In genomic region chr15:78845867-78846266, GRCm38 (mm10) we compare ENCODE assay signal across 9 mouse cellular contexts. TPM values are rescaled to one million over a fixed set of nuclear protein-coding genes. Genes with fewer than 3 reads are reported as not detected.
A peak's percentile ranks its signal among the peaks of the same experiment; 100 is the strongest.
DNase-seq lines count a peak whose midpoint lies in the region; ATAC-seq and TF ChIP-seq lines count a peak whose summit lies in the region.
"Had no signal": no experiment of that assay in that cellular context is flagged by ENCODE, and none has a peak within 500 bp of the region (broad histone marks: within the 10 kb centered on the region; RNA-seq: fewer than 3 reads in every experiment).

No protein-coding gene starts in this region.

- ATAC-seq in heart, postnatal 0 days (ENCODE audit: insufficient read depth, low read depth), result no peak
- ATAC-seq in liver, postnatal 0 days, result no peak
- no peak for ATAC-seq in megakaryocyte, adult 5-6 weeks (ENCODE audit: poor library complexity, severe bottlenecking)
- no peak for ATAC-seq in forebrain, embryonic 13.5 days

- H3K4me2 ChIP-seq in heart, postnatal 0 days (ENCODE audit: low read depth, low read length), result peak overlapping the region; percentile 81
- H3K4me2 ChIP-seq in liver, postnatal 0 days (ENCODE audit: low read depth, low read length), result peak overlapping the region; percentile 75
- H3K4me2 ChIP-seq in forebrain, embryonic 13.5 days, result no peak overlapping the region

- DNase-seq in heart, adult 2 months, result peak; percentile 41 to 45
- DNase-seq in heart, adult 8-10 months (ENCODE audit: low spot score), result no peak
- no peak for DNase-seq in heart, postnatal 0 days (ENCODE audit: low spot score)
- no peak for DNase-seq in liver, postnatal 0 days
- DNase-seq in thymus, postnatal 0 days (ENCODE audit: low spot score), result no peak

- no peaks in the 10 kb centered on the region for H3K27me3 ChIP-seq in heart, adult 2 months (ENCODE audit: control insufficient read depth, insufficient read depth, low read length)
- 0 out of 2 replicates have a peak, but pooled peaks cover 5% of the 10 kb centered on the region for H3K27me3 ChIP-seq in ES-Bruce4 (ENCODE audit: control insufficient read depth, insufficient read depth, low read length, poor library complexity, severe bottlenecking)
- H3K27me3 ChIP-seq in heart, postnatal 0 days (ENCODE audit: control insufficient read depth, insufficient read depth, low read length), result no peaks in the 10 kb centered on the region
- H3K27me3 ChIP-seq in liver, postnatal 0 days (ENCODE audit: insufficient read depth, low read length), result peaks cover 18% of the 10 kb centered on the region
- peaks cover 61% of the 10 kb centered on the region for H3K27me3 ChIP-seq in forebrain, embryonic 13.5 days

- H3K36me3 ChIP-seq in heart, adult 2 months (ENCODE audit: control insufficient read depth, insufficient read depth, low read length), result peaks cover 20% of the 10 kb centered on the region
- no peaks in the 10 kb centered on the region for H3K36me3 ChIP-seq in ES-Bruce4 (ENCODE audit: control insufficient read depth, insufficient read depth, low read length, poor library complexity, severe bottlenecking)
- H3K36me3 ChIP-seq in heart, postnatal 0 days (replicated peaks; ENCODE audit: control insufficient read depth, insufficient read depth, low read length), result peaks cover 28% of the 10 kb centered on the region
- peaks cover 16% of the 10 kb centered on the region for H3K36me3 ChIP-seq in liver, postnatal 0 days (replicated peaks; ENCODE audit: insufficient read depth, low read length)
- H3K36me3 ChIP-seq in forebrain, embryonic 13.5 days (ENCODE audit: poor library complexity, severe bottlenecking), result no peaks in the 10 kb centered on the region

- H3K79me2 ChIP-seq in heart, adult 2 months (replicated peaks; ENCODE audit: control insufficient read depth, insufficient read depth, low read length), result peaks cover 13% of the 10 kb centered on the region

- TF ChIP-seq CTCF in heart, adult 2 months (IDR thresholded peaks at IDR 0.05), result no peak
- TF ChIP-seq CTCF in ES-Bruce4 (IDR thresholded peaks at IDR 0.05; ENCODE audit: low read depth, low read length), result no peak
- no peak for TF ChIP-seq CTCF in heart, postnatal 0 days (IDR thresholded peaks at IDR 0.05; ENCODE audit: low read depth)
- TF ChIP-seq CTCF in liver, postnatal 0 days (IDR thresholded peaks at IDR 0.05; ENCODE audit: low read depth), result no peak

- no peaks in the 10 kb centered on the region for H3K9me3 ChIP-seq in ES-Bruce4 (replicated peaks; ENCODE audit: control insufficient read depth, insufficient read depth, low read length, poor library complexity, severe bottlenecking)
- H3K9me3 ChIP-seq in heart, postnatal 0 days (replicated peaks; ENCODE audit: control insufficient read depth, low read length), result no peaks in the 10 kb centered on the region
- H3K9me3 ChIP-seq in liver, postnatal 0 days (ENCODE audit: low read length), result no peaks in the 10 kb centered on the region
- H3K9me3 ChIP-seq in forebrain, embryonic 13.5 days (replicated peaks), result no peaks in the 10 kb centered on the region

- H3K27ac ChIP-seq in heart, adult 2 months, result peak overlapping the region; percentile 100
- H3K27ac ChIP-seq in ES-Bruce4 (ENCODE audit: insufficient read depth, low read length), result peak overlapping the region; percentile 36
- peak overlapping the region; percentile 33 for H3K27ac ChIP-seq in heart, postnatal 0 days (ENCODE audit: low read depth)
- peak overlapping the region; percentile 55; the same call in 1 of the 2 replicates for H3K27ac ChIP-seq in liver, postnatal 0 days (ENCODE audit: low read depth)
- H3K27ac ChIP-seq in forebrain, embryonic 13.5 days, result no peak overlapping the region

- peaks cover 27% of the 10 kb centered on the region for H3K4me1 ChIP-seq in heart, adult 2 months (ENCODE audit: control insufficient read depth, insufficient read depth, low read length)
- H3K4me1 ChIP-seq in ES-Bruce4 (ENCODE audit: control insufficient read depth, insufficient read depth, low read length), result peaks cover 8% of the 10 kb centered on the region
- peaks cover 13% of the 10 kb centered on the region; the same call in 1 of the 2 replicates for H3K4me1 ChIP-seq in heart, postnatal 0 days (ENCODE audit: control insufficient read depth, insufficient read depth)
- H3K4me1 ChIP-seq in liver, postnatal 0 days (ENCODE audit: insufficient read depth), result peaks cover 28% of the 10 kb centered on the region
- H3K4me1 ChIP-seq in forebrain, embryonic 13.5 days, result peaks cover 25% of the 10 kb centered on the region

- no peak for TF ChIP-seq EP300 in heart, adult 2 months (IDR thresholded peaks at IDR 0.05; ENCODE audit: insufficient read depth, low read depth, low read length)
- no peak for TF ChIP-seq EP300 in ES-Bruce4 (IDR thresholded peaks at IDR 0.05; ENCODE audit: insufficient read depth, low read depth, low read length)
- no peak for TF ChIP-seq EP300 in heart, postnatal 0 days (IDR thresholded peaks at IDR 0.05; ENCODE audit: low read depth)
- TF ChIP-seq EP300 in liver, postnatal 0 days (IDR thresholded peaks at IDR 0.05; ENCODE audit: low read depth), result no peak

- no peak for TF ChIP-seq POLR2A in heart, adult 2 months (IDR thresholded peaks at IDR 0.05; ENCODE audit: insufficient read depth, low read depth, low read length)
- TF ChIP-seq POLR2A in ES-Bruce4 (IDR thresholded peaks at IDR 0.05; ENCODE audit: insufficient read depth, low read length), result no peak

- H3K9ac ChIP-seq in heart, adult 2 months (ENCODE audit: low read depth, low read length), result peak overlapping the region; percentile 41
- H3K9ac ChIP-seq in ES-Bruce4 (ENCODE audit: low read depth, poor library complexity, severe bottlenecking), result peak overlapping the region; percentile 37
- H3K9ac ChIP-seq in heart, postnatal 0 days (replicated peaks; ENCODE audit: low read depth, low read length), result peak overlapping the region; percentile 34
- peak overlapping the region; percentile 51 for H3K9ac ChIP-seq in liver, postnatal 0 days (replicated peaks)
- no peak overlapping the region for H3K9ac ChIP-seq in forebrain, embryonic 13.5 days

- H3K4me3 ChIP-seq in heart, adult 2 months, result peak overlapping the region; percentile 57
- no peak overlapping the region for H3K4me3 ChIP-seq in ES-Bruce4 (ENCODE audit: low read depth, low read length)
- H3K4me3 ChIP-seq in heart, postnatal 0 days (ENCODE audit: low read depth, low read length), result peak overlapping the region; percentile 71; the same call in 1 of the 2 replicates
- H3K4me3 ChIP-seq in liver, postnatal 0 days (ENCODE audit: low read depth, low read length), result no peak overlapping the region
- H3K4me3 ChIP-seq in forebrain, embryonic 13.5 days, result no peak overlapping the region

- 40% methylated on average over 8 of the region's 8 CpGs for WGBS in heart, adult 2 months
- WGBS in heart, postnatal 0 days, result 64% methylated on average over 8 of the region's 8 CpGs
- 50% methylated on average over 8 of the region's 8 CpGs for WGBS in liver, postnatal 0 days (ENCODE audit: insufficient replicate concordance)
- WGBS in forebrain, embryonic 13.5 days, result 88% methylated on average over 8 of the region's 8 CpGs

- intact Hi-C loops in heart, adult 2 months (cut with DNase I), result no loop called here

RNA-seq across cellular contexts. Expression of gene Cdc42ep1, which starts 3.4 kb away (rescaled TPM):
- 10 to 100 TPM; 30.8 to 37.1 TPM for total RNA-seq in heart, adult 2 months (2021)
- 62.3 and 71.8 TPM in 2 replicates for polyA plus RNA-seq in heart, adult 2 months (2012; rRNA removed)
- 10 to 100 TPM; 30.5 to 40.3 (median 39.1) TPM for total RNA-seq in heart, adult 8-10 months (2022)
- 9.2 and 10.5 TPM in 2 replicates for polyA plus RNA-seq in ES-Bruce4 (2011; ENCODE audit: insufficient read depth, insufficient read length, low read depth, missing spikeins)
- 44.7 and 52.5 TPM in 2 replicates for total RNA-seq in heart, postnatal 0 days (2014; rRNA removed; ENCODE audit: low replicate concordance)
- polyA plus RNA-seq in heart, postnatal 0 days (2015; fragmentation: Nextera tagmentation; extraction: Ambion mirVana), result 27.1 and 27.4 TPM in 2 replicates
- 12.6 and 19.8 TPM in 2 replicates for polyA plus RNA-seq in liver, postnatal 0 days (2015; fragmentation: Nextera tagmentation; extraction: Ambion mirVana)
- total RNA-seq in megakaryocyte, adult 5-6 weeks (2015), result not detected in 2 replicates
- 0.26 TPM in 1 of 2 replicates, not detected in the other for total RNA-seq in megakaryocyte, adult 5-6 weeks (2017)
- 5.0 and 5.5 TPM in 2 replicates for polyA plus RNA-seq in forebrain, embryonic 13.5 days (2015; fragmentation: Nextera tagmentation; extraction: Ambion mirVana)
- polyA plus RNA-seq in thymus, postnatal 0 days (2015; fragmentation: Nextera tagmentation; extraction: Ambion mirVana), result 3.9 and 4.0 TPM in 2 replicates

RNA-seq across cellular contexts. Expression of gene Lgals2, which starts 9.5 kb away (rescaled TPM):
- total RNA-seq in heart, adult 2 months (2021), result not detected
- polyA plus RNA-seq in heart, adult 2 months (2012; rRNA removed), result 0.59 and 1.5 TPM in 2 replicates
- under 1 TPM in 1 of 4 experiments, not detected in 3; 0.65 TPM for total RNA-seq in heart, adult 8-10 months (2022)
- polyA plus RNA-seq in ES-Bruce4 (2011; ENCODE audit: insufficient read depth, insufficient read length, low read depth, missing spikeins), result 2.4 TPM in 1 of 2 replicates, not detected in the other
- total RNA-seq in heart, postnatal 0 days (2014; rRNA removed; ENCODE audit: low replicate concordance), result 4.6 TPM in 1 of 2 replicates, not detected in the other
- polyA plus RNA-seq in heart, postnatal 0 days (2015; fragmentation: Nextera tagmentation; extraction: Ambion mirVana), result 0.27 and 0.36 TPM in 2 replicates
- polyA plus RNA-seq in liver, postnatal 0 days (2015; fragmentation: Nextera tagmentation; extraction: Ambion mirVana), result 3.4 TPM in 2 replicates
- not detected in 2 replicates for total RNA-seq in megakaryocyte, adult 5-6 weeks (2015)
- 0.26 TPM in 1 of 2 replicates, not detected in the other for total RNA-seq in megakaryocyte, adult 5-6 weeks (2017)
- polyA plus RNA-seq in forebrain, embryonic 13.5 days (2015; fragmentation: Nextera tagmentation; extraction: Ambion mirVana), result not detected in 2 replicates
- polyA plus RNA-seq in thymus, postnatal 0 days (2015; fragmentation: Nextera tagmentation; extraction: Ambion mirVana), result 3.3 and 5.1 TPM in 2 replicates

RNA-seq across cellular contexts. Expression of gene Gga1, which starts 31.1 kb away (rescaled TPM):
- 10 to 100 TPM; 42.2 to 44.4 TPM for total RNA-seq in heart, adult 2 months (2021)
- 44.7 and 52.7 TPM in 2 replicates for polyA plus RNA-seq in heart, adult 2 months (2012; rRNA removed)
- total RNA-seq in heart, adult 8-10 months (2022), result 10 to 100 TPM; 44.8 to 49.1 (median 46.3) TPM
- polyA plus RNA-seq in ES-Bruce4 (2011; ENCODE audit: insufficient read depth, insufficient read length, low read depth, missing spikeins), result 25.8 and 29.3 TPM in 2 replicates
- total RNA-seq in heart, postnatal 0 days (2014; rRNA removed; ENCODE audit: low replicate concordance), result 32.4 and 40.5 TPM in 2 replicates
- polyA plus RNA-seq in heart, postnatal 0 days (2015; fragmentation: Nextera tagmentation; extraction: Ambion mirVana), result 30.1 and 32.4 TPM in 2 replicates
- 12.9 and 14.8 TPM in 2 replicates for polyA plus RNA-seq in liver, postnatal 0 days (2015; fragmentation: Nextera tagmentation; extraction: Ambion mirVana)
- 46.0 and 52.6 TPM in 2 replicates for total RNA-seq in megakaryocyte, adult 5-6 weeks (2015)
- 20.8 and 28.9 TPM in 2 replicates for total RNA-seq in megakaryocyte, adult 5-6 weeks (2017)
- polyA plus RNA-seq in forebrain, embryonic 13.5 days (2015; fragmentation: Nextera tagmentation; extraction: Ambion mirVana), result 50.3 and 53.7 TPM in 2 replicates
- polyA plus RNA-seq in thymus, postnatal 0 days (2015; fragmentation: Nextera tagmentation; extraction: Ambion mirVana), result 42.4 and 42.5 TPM in 2 replicates

RNA-seq across cellular contexts. Expression of gene Card10, which starts 43.0 kb away (rescaled TPM):
- 10 to 100 TPM; 15.0 to 17.0 TPM for total RNA-seq in heart, adult 2 months (2021)
- polyA plus RNA-seq in heart, adult 2 months (2012; rRNA removed), result 22.3 and 28.5 TPM in 2 replicates
- 10 to 100 TPM; 14.3 to 16.1 (median 15.2) TPM for total RNA-seq in heart, adult 8-10 months (2022)
- polyA plus RNA-seq in ES-Bruce4 (2011; ENCODE audit: insufficient read depth, insufficient read length, low read depth, missing spikeins), result 19.6 and 21.5 TPM in 2 replicates
- total RNA-seq in heart, postnatal 0 days (2014; rRNA removed; ENCODE audit: low replicate concordance), result 2.7 and 6.4 TPM in 2 replicates
- 4.0 and 4.6 TPM in 2 replicates for polyA plus RNA-seq in heart, postnatal 0 days (2015; fragmentation: Nextera tagmentation; extraction: Ambion mirVana)
- 1.5 and 1.8 TPM in 2 replicates for polyA plus RNA-seq in liver, postnatal 0 days (2015; fragmentation: Nextera tagmentation; extraction: Ambion mirVana)
- 2.3 and 2.7 TPM in 2 replicates for total RNA-seq in megakaryocyte, adult 5-6 weeks (2015)
- total RNA-seq in megakaryocyte, adult 5-6 weeks (2017), result 0.92 and 1.1 TPM in 2 replicates
- polyA plus RNA-seq in forebrain, embryonic 13.5 days (2015; fragmentation: Nextera tagmentation; extraction: Ambion mirVana), result 0.92 and 0.93 TPM in 2 replicates
- 2.6 and 2.8 TPM in 2 replicates for polyA plus RNA-seq in thymus, postnatal 0 days (2015; fragmentation: Nextera tagmentation; extraction: Ambion mirVana)

RNA-seq across cellular contexts. Expression of gene Gm49510, which starts 53.6 kb away (rescaled TPM):
- not detected for total RNA-seq in heart, adult 2 months (2021)
- 0.04 TPM in 1 of 2 replicates, not detected in the other for polyA plus RNA-seq in heart, adult 2 months (2012; rRNA removed)
- total RNA-seq in heart, adult 8-10 months (2022), result not detected
- polyA plus RNA-seq in ES-Bruce4 (2011; ENCODE audit: insufficient read depth, insufficient read length, low read depth, missing spikeins), result not detected in 2 replicates
- 0.73 TPM in 1 of 2 replicates, not detected in the other for total RNA-seq in heart, postnatal 0 days (2014; rRNA removed; ENCODE audit: low replicate concordance)
- 0.08 and 0.18 TPM in 2 replicates for polyA plus RNA-seq in heart, postnatal 0 days (2015; fragmentation: Nextera tagmentation; extraction: Ambion mirVana)
- polyA plus RNA-seq in liver, postnatal 0 days (2015; fragmentation: Nextera tagmentation; extraction: Ambion mirVana), result 0.07 TPM in 1 of 2 replicates, not detected in the other
- total RNA-seq in megakaryocyte, adult 5-6 weeks (2015), result not detected in 2 replicates
- total RNA-seq in megakaryocyte, adult 5-6 weeks (2017), result 1.1 and 2.0 TPM in 2 replicates
- 0.15 and 0.16 TPM in 2 replicates for polyA plus RNA-seq in forebrain, embryonic 13.5 days (2015; fragmentation: Nextera tagmentation; extraction: Ambion mirVana)
- polyA plus RNA-seq in thymus, postnatal 0 days (2015; fragmentation: Nextera tagmentation; extraction: Ambion mirVana), result 0.10 and 0.32 TPM in 2 replicates
- polyA plus RNA-seq: gonadal fat pad, adult 2 months had no signal

Comparison
In these comparisons a context has a peak if more than half of its experiments do, and no peak if none do; other contexts are left out.
1. DNase-seq: peak in heart, adult 2 months (2 of 2); none in heart, adult 8-10 months (single experiment), heart, postnatal 0 days (single experiment), liver, postnatal 0 days (single experiment) and thymus, postnatal 0 days (single experiment).
2. H3K4me3 ChIP-seq: peak in heart, adult 2 months (single experiment) and heart, postnatal 0 days (single experiment); none in ES-Bruce4 (single experiment), liver, postnatal 0 days (single experiment) and forebrain, embryonic 13.5 days (single experiment).